Mouse (Mus musculus) olfactory bulb, adult 2 months (tissue): ENCODE measurements around the gene Ndufs5.

Experiments
- CTCF ChIP-seq: fragments of 200-500 bp; IDR thresholded peaks from 2 replicates; pipeline ENCODE4 v1.5.1; 2012; ENCODE audit warnings: low read depth, mild to moderate bottlenecking, low read length, moderate library complexity; ENCODE audit not compliant: insufficient read depth
- POLR2A ChIP-seq: fragments of 200-500 bp; IDR thresholded peaks from 2 replicates; pipeline ENCODE4 v1.6.1; 2012; ENCODE audit warnings: mild to moderate bottlenecking, low read depth, low read length, moderate library complexity; ENCODE audit not compliant: insufficient read depth

- TF ChIP-seq CTCF (no peak), POLR2A (no peak)
These were observed 5.6 kb downstream of the Ndufs5 start for GRCm38 (mm10) chr4:123712431-123712830.
